Comparison of ENCODE assay signal across 38 mouse cellular contexts in genomic region chr7:109422803-109423202, GRCm38 (mm10). TPM values are rescaled to one million over a fixed set of nuclear protein-coding genes. Genes with fewer than 3 reads are reported as not detected.
"Had no signal": no experiment of that assay in that cellular context is flagged by ENCODE, and none has a peak within 500 bp of the region (broad histone marks: within the 10 kb centered on the region; RNA-seq: fewer than 3 reads in every experiment).

No protein-coding gene starts in this region.

- H3K9ac ChIP-seq: heart, embryonic 12.5 days; heart, embryonic 13.5 days; heart, embryonic 15.5 days; hindbrain, embryonic 12.5 days; hindbrain, embryonic 13.5 days; hindbrain, embryonic 14.5 days; hindbrain, embryonic 15.5 days; intestine, embryonic 15.5 days; kidney, embryonic 15.5 days had no signal

- DNase-seq: heart, postnatal 10 days; heart, postnatal 14 days; heart, postnatal 36 days; heart, postnatal 4 days; kidney, adult 11 months; kidney, adult 18-20 months; kidney, adult 2 months; kidney, adult 8-10 months; kidney, adult 9 months; kidney, postnatal 10 days; kidney, postnatal 14 days; kidney, postnatal 25 days; kidney, postnatal 36 days; kidney, postnatal 4 days; layer of hippocampus, adult 9-11 months; layer of hippocampus, postnatal 36 days had no signal

- H3K27me3 ChIP-seq: hindbrain, embryonic 12.5 days; hindbrain, embryonic 13.5 days; hindbrain, embryonic 15.5 days; intestine, embryonic 15.5 days had no signal

- H3K4me1 ChIP-seq: heart, embryonic 10.5 days; heart, embryonic 12.5 days; heart, embryonic 13.5 days; heart, embryonic 15.5 days; hindbrain, embryonic 10.5 days; hindbrain, embryonic 12.5 days; hindbrain, embryonic 13.5 days; hindbrain, embryonic 15.5 days; intestine, embryonic 15.5 days; kidney, embryonic 15.5 days had no signal

- ATAC-seq: hindbrain, embryonic 16.5 days; hindbrain, postnatal 0 days; inflammation-experienced regulatory T-cells, adult 6 months; intestine, embryonic 15.5 days; intestine, embryonic 16.5 days; intestine, postnatal 0 days had no signal

- H3K27ac ChIP-seq: heart, embryonic 10.5 days; heart, embryonic 13.5 days; heart, embryonic 15.5 days; hindbrain, embryonic 10.5 days; hindbrain, embryonic 12.5 days; hindbrain, embryonic 13.5 days; hindbrain, embryonic 14.5 days; hindbrain, embryonic 15.5 days; hindbrain, postnatal 0 days; intestine, embryonic 15.5 days; kidney, embryonic 15.5 days; kidney, postnatal 0 days; layer of hippocampus, adult 2 months had no signal

- H3K4me3 ChIP-seq: heart, embryonic 10.5 days; heart, embryonic 12.5 days; heart, embryonic 13.5 days; heart, embryonic 15.5 days; hindbrain, embryonic 10.5 days; hindbrain, embryonic 12.5 days; hindbrain, embryonic 13.5 days; hindbrain, embryonic 15.5 days; intestine, embryonic 15.5 days; kidney, embryonic 15.5 days; layer of hippocampus, adult 2 months had no signal

- H3K36me3 ChIP-seq: heart, embryonic 10.5 days; heart, embryonic 12.5 days; heart, embryonic 13.5 days; heart, embryonic 15.5 days; hindbrain, embryonic 10.5 days; hindbrain, embryonic 12.5 days; hindbrain, embryonic 13.5 days; hindbrain, embryonic 15.5 days; intestine, embryonic 15.5 days; kidney, embryonic 15.5 days had no signal

- H3K4me2 ChIP-seq: heart, embryonic 11.5 days; heart, embryonic 12.5 days; heart, embryonic 13.5 days; heart, embryonic 15.5 days; hindbrain, embryonic 12.5 days; hindbrain, embryonic 13.5 days; hindbrain, embryonic 14.5 days; hindbrain, embryonic 15.5 days; intestine, embryonic 15.5 days; kidney, embryonic 15.5 days had no signal

- H3K9me3 ChIP-seq: heart, embryonic 10.5 days; heart, embryonic 12.5 days; heart, embryonic 13.5 days; heart, embryonic 15.5 days; hindbrain, embryonic 10.5 days; hindbrain, embryonic 12.5 days; hindbrain, embryonic 15.5 days; intestine, embryonic 15.5 days; kidney, embryonic 15.5 days had no signal

RNA-seq across cellular contexts. Expression of gene Stk33, which starts 16.1 kb away (rescaled TPM):
- total RNA-seq: heart, postnatal 10 days; heart, postnatal 25 days; heart, postnatal 36 days; heart, postnatal 4 days; hematopoietic stem cell, adult 5-6 weeks had no signal
- polyA plus RNA-seq: inflammation-experienced regulatory T-cells, adult 6 months; large intestine, adult 2 months had no signal
